Mouse (Mus musculus): ENCODE results near the gene Smyd3. TPM values are rescaled to one million over a fixed set of nuclear protein-coding genes. Genes with fewer than 3 reads are reported as not detected.

The Smyd3 gene
- total and polyA plus RNA-seq, 3 experiments, result 3.5 to 19.4 (median 17.1) TPM

GRCm38 (mm10) chr1:179041905-179042337 is 475.9 kb downstream of the Smyd3 start:
- DNase-seq (ENCODE audit: low spot score) (no peak), ATAC-seq (ENCODE audit: extremely low read depth, insufficient number of reproducible peaks, low FRiP score, poor library complexity, severe bottlenecking) (no peak)
- H3K27me3 ChIP-seq (ENCODE audit: insufficient read depth, low read length), result no peaks in the 10 kb centered on the region
- no peak for TF ChIP-seq TAL1 (conservative IDR thresholded peaks at IDR 0.05; ENCODE audit: low read depth, low read length)
- no peak for TF ChIP-seq CTCF (IDR thresholded peaks at IDR 0.05; ENCODE audit: low read depth, low read length)
- no peak for TF ChIP-seq GATA1 (IDR thresholded peaks at IDR 0.05; ENCODE audit: borderline replicate concordance, low read length)
- no peak for TF ChIP-seq GATA2 (IDR thresholded peaks at IDR 0.05; ENCODE audit: borderline replicate concordance, low read depth, low read length)
- no peak for TF ChIP-seq POLR2AphosphoS5 (IDR thresholded peaks at IDR 0.05; ENCODE audit: insufficient replicate concordance, low read depth, low read length)
- no peaks in the 10 kb centered on the region for H3K9me3 ChIP-seq (replicated peaks)
- no peaks in the 10 kb centered on the region for H3K4me1 ChIP-seq (ENCODE audit: insufficient read depth, low read depth, low read length)
- peaks cover 9% of the 10 kb centered on the region for H3K36me3 ChIP-seq (replicated peaks)
- H3K4me3 ChIP-seq (ENCODE audit: low read depth, low read length), result no peak overlapping the region

DNA sequence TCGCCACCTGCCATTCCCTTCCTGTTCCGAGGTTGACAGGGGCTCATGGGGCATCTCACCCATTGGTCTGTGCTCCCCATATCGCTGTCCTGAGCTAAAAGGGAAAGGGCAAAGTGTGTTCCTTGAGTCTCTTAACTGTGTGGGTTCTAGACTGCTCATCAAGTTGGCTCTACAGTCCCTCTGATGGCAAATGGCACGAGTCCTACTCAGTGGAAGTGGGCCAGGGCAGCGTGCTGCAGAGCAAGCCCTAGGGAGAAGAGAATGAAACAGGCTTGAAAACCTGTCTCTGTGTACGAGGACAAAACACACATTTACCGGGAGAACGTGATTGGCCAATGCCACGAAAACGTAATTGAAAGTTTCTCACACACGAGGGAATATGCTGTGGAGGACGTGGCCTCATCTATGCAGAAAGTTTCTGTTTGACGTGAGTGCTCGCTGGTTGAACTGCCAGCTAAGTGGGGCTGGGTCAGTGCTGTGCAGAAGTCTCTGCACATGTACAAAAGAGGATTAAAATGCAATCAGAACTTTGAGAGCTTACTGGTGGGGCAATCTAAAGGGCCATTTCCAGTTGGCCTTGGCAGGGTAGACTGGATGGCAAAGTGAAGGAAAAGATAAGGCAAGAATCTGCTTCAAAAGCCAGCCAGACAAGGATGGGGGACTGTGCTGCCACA is 476.5 kb downstream of the Smyd3 start:
- H3K4me3 ChIP-seq (ENCODE audit: low read depth, low read length), result no peak overlapping the region
- peaks cover 9% of the 10 kb centered on the region for H3K36me3 ChIP-seq (replicated peaks)
- DNase-seq (ENCODE audit: low spot score) (no peak), ATAC-seq (ENCODE audit: extremely low read depth, insufficient number of reproducible peaks, low FRiP score, poor library complexity, severe bottlenecking) (no peak)
- H3K4me1 ChIP-seq (ENCODE audit: insufficient read depth, low read depth, low read length), result no peaks in the 10 kb centered on the region
- TF ChIP-seq GATA1 (IDR thresholded peaks at IDR 0.05; ENCODE audit: borderline replicate concordance, low read length) (no peak), TAL1 (conservative IDR thresholded peaks at IDR 0.05; ENCODE audit: low read depth, low read length) (no peak), GATA2 (IDR thresholded peaks at IDR 0.05; ENCODE audit: borderline replicate concordance, low read depth, low read length) (no peak), CTCF (IDR thresholded peaks at IDR 0.05; ENCODE audit: low read depth, low read length) (no peak), POLR2AphosphoS5 (IDR thresholded peaks at IDR 0.05; ENCODE audit: insufficient replicate concordance, low read depth, low read length) (no peak)
- no peaks in the 10 kb centered on the region for H3K9me3 ChIP-seq (replicated peaks)
- no peaks in the 10 kb centered on the region for H3K27me3 ChIP-seq (ENCODE audit: insufficient read depth, low read length)

- H3K9me3 ChIP-seq (replicated peaks), result no peaks in the 10 kb centered on the region
- DNase-seq (ENCODE audit: low spot score) (no peak), ATAC-seq (ENCODE audit: extremely low read depth, insufficient number of reproducible peaks, low FRiP score, poor library complexity, severe bottlenecking) (no peak)
- H3K4me1 ChIP-seq (ENCODE audit: insufficient read depth, low read depth, low read length), result no peaks in the 10 kb centered on the region
- peaks cover 6% of the 10 kb centered on the region for H3K36me3 ChIP-seq (replicated peaks)
- no peaks in the 10 kb centered on the region for H3K27me3 ChIP-seq (ENCODE audit: insufficient read depth, low read length)
- no peak overlapping the region for H3K4me3 ChIP-seq (ENCODE audit: low read depth, low read length)
- no peak for TF ChIP-seq GATA2 (IDR thresholded peaks at IDR 0.05; ENCODE audit: borderline replicate concordance, low read depth, low read length)
- TF ChIP-seq CTCF (IDR thresholded peaks at IDR 0.05; ENCODE audit: low read depth, low read length), result no peak
- TF ChIP-seq POLR2AphosphoS5 (IDR thresholded peaks at IDR 0.05; ENCODE audit: insufficient replicate concordance, low read depth, low read length), result no peak
- TF ChIP-seq TAL1 (conservative IDR thresholded peaks at IDR 0.05; ENCODE audit: low read depth, low read length), result no peak
- TF ChIP-seq GATA1 (IDR thresholded peaks at IDR 0.05; ENCODE audit: borderline replicate concordance, low read length), result no peak
These were observed 479.0 kb downstream of the Smyd3 start for GRCm38 (mm10) chr1:179038801-179039200.

- H3K9me3 ChIP-seq (replicated peaks), result no peaks in the 10 kb centered on the region
- no peaks in the 10 kb centered on the region for H3K27me3 ChIP-seq (ENCODE audit: insufficient read depth, low read length)
- H3K36me3 ChIP-seq (replicated peaks), result no peaks in the 10 kb centered on the region
- H3K4me3 ChIP-seq (ENCODE audit: low read depth, low read length), result no peak overlapping the region
- no peaks in the 10 kb centered on the region for H3K4me1 ChIP-seq (ENCODE audit: insufficient read depth, low read depth, low read length)
- no peak for ATAC-seq (ENCODE audit: extremely low read depth, insufficient number of reproducible peaks, low FRiP score, poor library complexity, severe bottlenecking)
- DNase-seq (ENCODE audit: low spot score), result no peak
- TF ChIP-seq CTCF (IDR thresholded peaks at IDR 0.05; ENCODE audit: low read depth, low read length), result no peak
- no peak for TF ChIP-seq GATA2 (IDR thresholded peaks at IDR 0.05; ENCODE audit: borderline replicate concordance, low read depth, low read length)
These were observed 484.9 kb downstream of the Smyd3 start for GRCm38 (mm10) chr1:179032947-179033346.

- H3K27me3 ChIP-seq (ENCODE audit: insufficient read depth, low read length), result no peaks in the 10 kb centered on the region
- TF ChIP-seq TAL1 (conservative IDR thresholded peaks at IDR 0.05; ENCODE audit: low read depth, low read length), result no peak
- TF ChIP-seq POLR2AphosphoS5 (IDR thresholded peaks at IDR 0.05; ENCODE audit: insufficient replicate concordance, low read depth, low read length), result no peak
- no peak for TF ChIP-seq CTCF (IDR thresholded peaks at IDR 0.05; ENCODE audit: low read depth, low read length)
- no peak for TF ChIP-seq GATA1 (IDR thresholded peaks at IDR 0.05; ENCODE audit: borderline replicate concordance, low read length)
- TF ChIP-seq GATA2 (IDR thresholded peaks at IDR 0.05; ENCODE audit: borderline replicate concordance, low read depth, low read length), result no peak
- DNase-seq (ENCODE audit: low spot score) (no peak), ATAC-seq (ENCODE audit: extremely low read depth, insufficient number of reproducible peaks, low FRiP score, poor library complexity, severe bottlenecking) (no peak)
- H3K9me3 ChIP-seq (replicated peaks), result no peaks in the 10 kb centered on the region
- no peaks in the 10 kb centered on the region for H3K4me1 ChIP-seq (ENCODE audit: insufficient read depth, low read depth, low read length)
- no peak overlapping the region for H3K4me3 ChIP-seq (ENCODE audit: low read depth, low read length)
- H3K36me3 ChIP-seq (replicated peaks), result no peaks in the 10 kb centered on the region
These were observed 486.3 kb downstream of the Smyd3 start for GRCm38 (mm10) chr1:179031581-179031980.

- no peak for TF ChIP-seq CTCF (IDR thresholded peaks at IDR 0.05; ENCODE audit: low read depth, low read length)
- TF ChIP-seq POLR2AphosphoS5 (IDR thresholded peaks at IDR 0.05; ENCODE audit: insufficient replicate concordance, low read depth, low read length), result no peak
- TF ChIP-seq GATA1 (IDR thresholded peaks at IDR 0.05; ENCODE audit: borderline replicate concordance, low read length), result no peak
- no peak for TF ChIP-seq GATA2 (IDR thresholded peaks at IDR 0.05; ENCODE audit: borderline replicate concordance, low read depth, low read length)
- TF ChIP-seq TAL1 (conservative IDR thresholded peaks at IDR 0.05; ENCODE audit: low read depth, low read length), result no peak
- ATAC-seq (ENCODE audit: extremely low read depth, insufficient number of reproducible peaks, low FRiP score, poor library complexity, severe bottlenecking) (no peak), DNase-seq (ENCODE audit: low spot score) (no peak)
- H3K36me3 ChIP-seq (replicated peaks), result no peaks in the 10 kb centered on the region
- no peaks in the 10 kb centered on the region for H3K27me3 ChIP-seq (ENCODE audit: insufficient read depth, low read length)
- no peaks in the 10 kb centered on the region for H3K9me3 ChIP-seq (replicated peaks)
- H3K4me1 ChIP-seq (ENCODE audit: insufficient read depth, low read depth, low read length), result no peaks in the 10 kb centered on the region
- H3K4me3 ChIP-seq (ENCODE audit: low read depth, low read length), result no peak overlapping the region
These were observed 491.2 kb downstream of the Smyd3 start for GRCm38 (mm10) chr1:179026614-179027013.

All from G1E (cell line).